In genomic region chr2:69148691-69149090, GRCm38 (mm10) we compare ENCODE assay signal across 18 mouse cellular contexts. TPM values are rescaled to one million over a fixed set of nuclear protein-coding genes. Genes with fewer than 3 reads are reported as not detected.
"Had no signal": no experiment of that assay in that cellular context is flagged by ENCODE, and none has a peak within 500 bp of the region (broad histone marks: within the 10 kb centered on the region; RNA-seq: fewer than 3 reads in every experiment).

No protein-coding gene starts in this region.

- H3K4me3 ChIP-seq: liver, embryonic 12.5 days; midbrain, embryonic 12.5 days; neural tube, embryonic 13.5 days; stomach, embryonic 15.5 days had no signal

- H3K9ac ChIP-seq: liver, embryonic 12.5 days; lung, embryonic 14.5 days; midbrain, embryonic 12.5 days; neural tube, embryonic 13.5 days; stomach, embryonic 15.5 days had no signal

- H3K4me1 ChIP-seq: liver, embryonic 12.5 days; midbrain, embryonic 12.5 days; stomach, embryonic 15.5 days had no signal

- DNase-seq: layer of hippocampus, adult 9-11 months; layer of hippocampus, postnatal 36 days; left cerebral cortex, postnatal 4 days; lung, embryonic 14.5 days; lung, postnatal 14 days; retina, postnatal 1 day; right cerebral cortex, postnatal 4 days; spleen, adult 18-20 months; thymus, adult 2 months; thymus, postnatal 25 days had no signal

- H3K27ac ChIP-seq: kidney, postnatal 0 days; liver, embryonic 12.5 days; midbrain, embryonic 12.5 days; neural tube, embryonic 13.5 days; stomach, embryonic 15.5 days had no signal

- H3K9me3 ChIP-seq: liver, embryonic 12.5 days; midbrain, embryonic 12.5 days; neural tube, embryonic 13.5 days; stomach, embryonic 15.5 days had no signal

- ATAC-seq: intestine, embryonic 16.5 days; liver, embryonic 12.5 days; midbrain, embryonic 16.5 days had no signal

- H3K27me3 ChIP-seq: liver, embryonic 12.5 days; neural tube, embryonic 13.5 days; stomach, embryonic 15.5 days had no signal

- H3K4me2 ChIP-seq: liver, embryonic 12.5 days; lung, embryonic 14.5 days; midbrain, embryonic 12.5 days; neural tube, embryonic 13.5 days; stomach, embryonic 15.5 days had no signal

- H3K36me3 ChIP-seq: liver, embryonic 12.5 days; midbrain, embryonic 12.5 days; neural tube, embryonic 13.5 days; stomach, embryonic 15.5 days had no signal

RNA-seq across cellular contexts. Expression of gene Nostrin, which starts 13.1 kb away (rescaled TPM):
- total RNA-seq: megakaryocyte-erythroid progenitor cell, adult 5-6 weeks had no signal
